Mouse (Mus musculus) testis, adult 2 months (tissue): ENCODE measurements around the gene 9430015G10Rik.

Experiments
- CTCF ChIP-seq: fragments of 200-500 bp; IDR thresholded peaks from 2 replicates; pipeline ENCODE4 v1.5.1; 2012; ENCODE audit warnings: low read depth, mild to moderate bottlenecking, inconsistent platforms, low read length, moderate library complexity; ENCODE audit not compliant: control insufficient read depth, insufficient read depth, insufficient replicate concordance
- POLR2A ChIP-seq: fragments of 200-500 bp; IDR thresholded peaks from 2 replicates; pipeline ENCODE4 v1.6.1; 2012; ENCODE audit warnings: low read depth, mild to moderate bottlenecking, inconsistent platforms, low read length, moderate library complexity; ENCODE audit not compliant: control insufficient read depth

DNA sequence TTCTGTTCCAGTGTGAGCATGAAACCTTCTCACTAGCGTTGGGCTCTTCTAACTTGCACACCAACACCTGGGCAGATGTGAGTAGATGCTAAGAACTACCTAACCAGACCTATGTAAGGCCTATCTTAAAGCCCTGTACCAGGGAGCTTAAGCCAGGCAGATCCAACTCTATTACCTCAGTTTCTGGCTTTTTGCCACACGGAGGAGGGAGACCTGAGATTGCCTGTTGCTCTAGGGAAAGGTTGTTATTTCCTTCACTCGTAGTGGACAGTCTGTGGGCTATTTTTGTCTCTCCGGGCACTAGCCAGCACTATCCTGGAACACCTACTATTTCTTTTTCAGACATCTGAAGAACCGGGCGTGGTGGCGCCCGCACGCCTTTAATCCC, 45.3 kb upstream of the 9430015G10Rik start:
- no peak for TF ChIP-seq CTCF
- no peak for TF ChIP-seq POLR2A
